Mouse (Mus musculus) R1 (cell line): ENCODE results near the gene Miox.

Experiments used
- DNase-seq: peaks from one replicate; pipeline ENCODE4 v3.0.0-alpha.2; 2018; ENCODE audit warnings: low read depth, low spot score

Gene Miox

DNA sequence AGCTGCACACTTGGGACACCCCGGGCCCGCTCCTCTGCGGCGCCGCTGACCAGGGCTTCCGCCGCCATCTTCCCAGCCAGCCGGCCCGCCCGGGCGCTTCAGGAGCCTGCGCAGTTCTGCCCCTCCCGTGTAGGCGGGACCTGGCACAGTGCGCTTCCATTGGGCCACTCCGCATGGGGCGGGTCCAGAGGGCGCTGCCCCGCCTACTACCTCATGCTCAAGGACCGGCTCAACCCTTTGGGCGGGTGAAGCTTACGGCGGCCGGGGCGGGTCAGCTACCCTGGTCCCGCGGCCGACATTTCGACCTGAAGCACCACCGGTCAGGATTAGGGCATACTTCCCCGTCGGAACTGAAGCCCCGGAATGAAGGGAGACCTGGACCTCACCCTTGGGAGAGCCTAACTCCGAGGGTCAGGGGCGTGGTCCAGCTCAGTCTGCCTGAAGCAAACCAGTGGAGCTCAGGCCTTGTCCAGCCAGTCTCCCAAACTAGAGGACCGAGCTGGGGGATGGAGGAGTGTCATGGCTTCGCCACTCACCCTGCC is 18.9 kb upstream of the Miox start, which contains the start of gene Sbf1:
Gene Sbf1 (minus strand): TSS at position 122 of the 542 bp plus-strand sequence.
- peak; percentile 96 for DNase-seq

DNA sequence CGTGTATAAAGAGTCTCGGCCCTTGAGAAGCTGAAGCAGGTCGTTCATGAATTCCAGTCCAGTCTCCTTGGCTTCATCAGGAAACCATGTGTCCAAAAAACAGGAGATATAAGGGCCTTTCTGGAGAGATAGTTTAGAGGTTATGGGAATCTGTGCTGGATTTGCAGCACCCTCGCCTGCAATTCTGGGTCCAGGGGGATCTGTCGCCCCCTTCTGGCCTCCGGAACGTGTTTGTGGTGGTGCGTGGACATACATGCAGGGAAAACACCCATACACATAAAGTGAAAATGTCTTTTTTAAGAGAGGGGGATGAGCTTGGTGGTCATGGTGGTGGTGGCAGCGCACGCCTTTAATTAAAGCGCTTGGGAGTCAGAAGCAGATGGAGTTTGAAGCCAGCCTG is 18.1 kb upstream of the Miox start:
- peak; percentile 79 for DNase-seq

DNA sequence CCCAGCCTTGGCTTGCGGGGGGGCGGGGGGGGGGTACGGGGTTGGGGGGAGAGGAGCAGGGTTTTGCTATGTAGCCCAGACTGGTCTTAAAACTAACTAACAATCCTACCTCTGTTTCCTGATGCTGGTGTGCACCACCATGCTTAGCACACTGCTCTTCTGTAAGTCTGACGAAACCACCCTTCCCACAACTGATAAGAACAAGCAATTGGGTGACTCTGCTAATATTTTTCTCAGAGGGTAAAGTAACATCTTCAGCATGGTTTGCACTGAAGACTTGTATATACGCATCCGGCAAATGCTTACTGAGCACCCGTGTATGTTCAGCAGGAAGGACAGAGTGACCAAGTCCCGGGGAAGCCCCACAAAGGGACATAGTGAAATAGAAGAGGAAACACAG is 12.9 kb upstream of the Miox start:
- DNase-seq: no peak

DNA sequence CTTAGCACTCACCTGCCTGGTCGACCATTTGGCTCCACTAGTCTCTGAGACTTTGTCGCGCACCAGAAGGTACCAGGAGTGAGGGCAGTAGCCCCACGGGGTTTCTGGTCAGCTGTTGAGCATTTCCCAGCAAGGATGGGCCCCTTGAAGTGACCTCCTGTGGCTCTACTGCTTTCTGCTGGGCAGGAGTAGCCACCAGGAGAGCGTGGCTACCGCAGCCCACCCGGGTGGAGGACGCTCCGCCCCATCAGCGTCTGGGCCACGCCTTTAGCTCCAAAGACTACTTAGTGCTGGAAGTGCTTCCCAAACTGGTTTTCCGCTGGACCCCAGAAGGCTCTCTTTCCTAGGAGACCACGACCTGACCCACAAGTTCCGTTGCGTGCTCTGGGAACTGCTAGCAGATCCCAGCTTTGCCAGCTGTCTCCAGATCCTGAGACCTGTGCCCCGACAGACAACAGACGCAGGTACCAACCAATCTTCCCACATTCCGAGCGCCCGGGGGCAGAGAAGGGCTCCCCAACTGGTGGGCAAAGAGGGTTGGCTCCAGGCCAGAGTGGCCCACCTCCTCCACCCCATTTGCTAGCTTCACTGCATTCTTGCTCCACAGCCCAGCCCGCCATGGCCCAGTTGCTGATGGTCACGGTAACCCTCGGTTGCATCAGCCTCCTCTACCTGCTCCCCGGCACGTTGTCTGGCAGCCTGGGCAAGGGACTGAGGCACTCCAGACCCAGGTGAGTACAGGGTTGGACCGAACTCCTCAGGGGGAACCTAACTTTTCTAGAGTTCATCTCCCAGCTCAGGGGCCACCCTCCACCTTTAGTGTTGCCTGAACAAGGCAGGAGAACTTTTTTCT is 11.3 kb upstream of the Miox start, which contains the start of gene Adm2:
Gene Adm2 (plus strand): TSS at position 51 of the 853 bp plus-strand sequence.
- peak; percentile 55 for DNase-seq

DNA sequence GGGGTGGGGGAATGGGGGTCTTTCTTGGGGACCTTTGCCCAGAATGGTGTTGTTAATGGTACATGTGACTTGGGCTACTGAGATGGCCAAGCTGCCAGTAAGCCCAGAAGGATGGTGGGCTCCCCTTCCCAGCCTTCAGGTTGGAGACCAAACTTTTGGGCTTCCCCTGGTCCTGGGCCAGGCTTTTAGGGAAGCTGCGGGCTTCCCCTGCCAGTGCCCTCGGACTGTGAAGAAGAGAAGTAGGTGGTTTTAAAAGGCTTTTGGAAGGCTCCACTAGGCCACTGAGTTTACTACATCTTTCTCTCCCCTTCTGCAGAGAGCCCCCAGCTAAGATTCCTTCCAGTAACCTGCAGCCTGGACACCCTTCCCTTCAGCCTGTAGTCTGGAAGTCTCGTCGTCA is 10.5 kb upstream of the Miox start:
- no peak for DNase-seq

DNA sequence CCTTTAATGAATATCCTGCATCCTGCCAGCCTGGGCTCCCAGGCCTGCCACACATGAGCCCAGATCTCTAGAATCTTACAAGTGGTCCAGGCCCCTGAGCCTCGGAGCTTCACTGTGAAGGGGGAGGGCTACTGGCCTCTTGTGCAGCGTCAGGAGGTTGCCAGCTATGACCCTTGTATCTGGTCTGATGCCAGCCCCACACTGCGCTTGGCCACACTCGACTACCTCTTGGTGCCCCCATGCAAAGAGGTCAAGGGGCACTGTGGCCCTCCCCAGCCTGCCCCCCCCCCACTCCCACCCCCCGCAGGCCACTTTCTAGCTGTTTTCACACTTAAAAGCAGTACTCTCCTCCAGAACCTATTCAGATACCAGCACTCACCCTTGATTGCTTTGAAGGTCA is 7.8 kb upstream of the Miox start:
- no peak for DNase-seq

DNA sequence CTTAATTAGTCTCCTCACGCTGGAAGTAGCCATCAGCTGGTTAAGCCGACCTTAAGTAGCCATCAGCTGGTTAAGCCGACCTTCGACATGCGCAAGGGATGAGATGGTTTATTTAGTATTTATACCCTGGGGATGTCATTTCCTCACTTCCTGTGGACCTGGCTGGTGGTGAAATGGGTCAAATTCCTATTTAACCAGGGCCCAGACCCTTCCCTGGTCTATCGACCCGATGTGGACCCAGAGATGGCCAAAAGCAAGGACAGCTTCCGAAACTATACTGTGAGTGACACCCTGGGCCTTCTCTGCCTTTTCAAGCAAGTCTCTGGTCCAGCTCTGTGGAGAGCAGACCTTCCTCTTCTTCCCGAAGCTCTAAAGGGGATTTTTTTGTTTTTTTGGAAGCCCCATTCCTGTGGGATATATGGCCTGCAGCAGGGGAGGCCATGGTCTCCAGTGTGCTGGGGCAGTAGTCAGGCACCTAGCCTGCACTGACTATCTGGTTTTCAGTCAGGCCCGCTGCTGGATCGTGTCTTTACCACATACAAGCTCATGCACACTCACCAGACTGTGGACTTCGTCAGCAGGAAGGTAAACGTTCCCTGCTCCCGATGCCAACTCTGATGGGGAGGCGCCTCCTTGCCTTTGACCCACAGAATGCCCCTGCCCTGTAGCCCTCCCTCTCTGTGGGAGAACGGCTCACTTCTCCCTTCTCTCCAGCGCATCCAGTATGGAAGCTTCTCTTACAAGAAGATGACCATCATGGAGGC is 758 bp downstream of the Miox start:
- DNase-seq: no peak

DNA sequence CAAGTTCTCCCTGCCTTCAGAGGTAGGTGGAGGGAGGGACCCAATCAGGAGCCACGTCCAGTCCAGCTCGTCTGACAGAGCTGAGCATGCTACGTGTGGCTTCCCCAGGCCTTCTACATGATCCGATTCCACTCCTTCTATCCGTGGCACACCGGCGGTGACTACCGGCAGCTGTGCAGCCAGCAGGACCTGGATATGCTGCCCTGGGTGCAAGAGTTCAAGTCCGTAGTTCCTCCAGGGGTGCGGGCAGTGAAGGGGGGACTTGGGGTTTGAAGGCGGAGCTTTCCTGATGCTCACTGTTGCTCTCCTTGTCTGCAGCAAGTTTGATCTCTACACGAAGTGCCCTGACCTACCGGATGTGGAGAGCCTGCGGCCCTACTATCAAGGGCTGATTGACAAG is 2.2 kb downstream of the Miox start:
- DNase-seq: no peak

DNA sequence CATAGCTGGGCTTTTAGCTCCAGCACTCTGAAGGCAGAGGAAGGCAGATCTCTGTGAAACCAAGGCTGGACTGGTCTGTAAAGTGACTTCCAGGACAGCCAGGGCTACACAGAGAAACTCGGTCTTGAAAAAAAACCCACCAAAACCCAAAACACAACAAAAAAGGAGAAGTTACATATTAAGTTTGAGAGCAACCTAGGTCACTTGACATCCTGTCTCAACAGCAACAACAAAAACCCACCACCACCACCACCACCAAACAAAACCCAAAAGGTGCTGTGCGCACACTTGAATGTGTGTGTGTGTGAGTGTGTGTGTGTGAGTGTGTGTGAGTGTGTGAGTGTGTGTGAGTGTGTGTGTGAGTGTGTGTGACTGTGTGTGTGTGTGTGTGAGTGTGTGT is 5.5 kb downstream of the Miox start:
- DNase-seq: no peak

DNA sequence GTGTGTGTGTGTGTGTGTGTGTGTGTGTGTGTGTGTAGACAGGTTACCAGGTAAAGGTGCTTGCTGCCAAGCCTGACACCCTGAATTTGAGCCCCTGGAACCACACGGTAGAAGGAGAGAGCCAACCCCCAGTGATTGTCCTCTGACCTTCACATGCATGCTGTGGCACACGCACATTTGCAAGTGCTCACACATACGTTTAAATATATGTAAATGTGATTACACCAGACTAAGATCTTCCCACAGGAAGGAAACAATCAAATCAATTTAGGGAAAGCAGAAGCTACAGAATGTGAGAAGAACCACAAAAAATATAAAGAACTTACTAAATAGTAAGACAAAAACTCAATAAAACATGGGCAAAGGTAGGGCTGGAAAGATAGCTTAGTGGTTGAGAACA is 5.9 kb downstream of the Miox start:
- DNase-seq: no peak

DNA sequence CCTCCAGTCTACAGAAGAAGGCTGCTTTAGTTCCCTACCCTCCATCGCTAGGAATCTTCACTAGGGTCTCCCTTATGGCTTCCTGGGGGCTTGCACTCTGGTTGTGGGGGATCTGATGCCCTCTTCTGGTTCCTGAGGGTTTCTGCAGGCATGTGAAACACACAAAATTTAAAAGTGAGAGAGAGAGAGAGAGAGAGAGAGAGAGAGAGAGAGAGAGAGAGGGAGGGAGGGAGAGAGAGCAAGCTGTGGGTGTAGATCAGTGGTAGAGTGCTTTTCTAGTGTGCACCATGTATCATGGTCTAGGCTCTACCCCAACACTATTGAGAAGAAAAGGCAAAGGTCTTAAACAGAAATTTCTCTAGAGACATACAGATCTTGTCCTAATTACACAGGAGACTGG is 7.5 kb downstream of the Miox start:
- DNase-seq: peak; percentile 35

DNA sequence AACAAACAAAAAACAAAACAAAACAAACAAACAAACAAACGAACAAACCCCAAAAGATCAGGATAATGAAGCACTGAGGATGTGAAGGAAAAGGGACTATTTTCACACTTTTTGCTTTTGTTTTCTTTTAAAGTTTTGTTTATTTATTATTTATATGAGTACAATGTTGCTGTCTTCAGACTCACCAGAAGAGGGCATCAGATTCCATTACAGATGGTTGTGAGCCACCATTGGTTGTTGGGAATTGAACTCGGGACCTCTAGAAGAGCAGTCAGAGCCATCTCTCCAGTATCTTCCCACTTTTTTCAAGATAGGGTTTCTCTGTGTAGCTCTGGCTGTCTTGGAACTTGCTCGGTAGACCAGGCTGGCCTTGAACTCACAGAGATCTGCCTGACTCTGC is 9.1 kb downstream of the Miox start:
- DNase-seq: peak; percentile 47

DNA sequence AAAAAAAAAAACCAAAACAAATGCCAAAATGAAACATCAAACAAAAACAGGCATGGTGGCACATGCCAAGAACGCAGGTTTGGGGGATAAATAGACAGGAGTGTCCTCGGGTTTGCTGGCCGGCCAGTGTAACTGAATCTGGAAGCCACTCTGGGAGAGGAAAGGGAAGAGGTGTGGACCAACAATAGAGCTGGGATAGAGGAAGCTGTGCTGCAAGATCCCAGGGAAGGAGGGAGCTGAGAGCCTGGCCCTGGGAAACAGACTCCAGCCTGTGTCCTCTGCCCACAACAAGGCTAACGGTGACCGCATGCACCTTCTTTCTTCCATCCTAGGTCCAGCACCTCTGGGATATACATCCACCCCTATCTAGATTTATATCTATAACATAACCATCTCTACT is 16.2 kb downstream of the Miox start:
- DNase-seq: no peak

DNA sequence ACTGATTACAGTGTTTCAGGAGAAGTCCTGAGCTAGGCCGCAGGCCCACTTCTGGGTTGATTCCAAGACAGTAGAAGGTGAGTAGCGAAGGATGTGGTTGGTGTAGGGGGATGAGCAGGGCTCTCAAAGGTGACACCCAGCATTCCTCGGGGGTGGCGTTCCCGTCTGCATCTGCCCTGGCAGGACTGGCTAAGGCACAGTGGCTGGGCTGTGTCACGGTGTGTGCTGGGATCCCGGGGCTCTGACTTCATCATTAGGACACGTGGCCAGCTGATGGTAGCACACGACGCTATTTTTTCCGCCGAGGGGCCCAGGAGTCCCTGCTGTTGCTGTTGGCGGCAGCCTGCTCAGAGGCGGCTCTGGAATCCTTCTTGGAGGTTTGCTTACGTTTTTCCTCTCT is 17.1 kb downstream of the Miox start:
- no peak for DNase-seq

DNA sequence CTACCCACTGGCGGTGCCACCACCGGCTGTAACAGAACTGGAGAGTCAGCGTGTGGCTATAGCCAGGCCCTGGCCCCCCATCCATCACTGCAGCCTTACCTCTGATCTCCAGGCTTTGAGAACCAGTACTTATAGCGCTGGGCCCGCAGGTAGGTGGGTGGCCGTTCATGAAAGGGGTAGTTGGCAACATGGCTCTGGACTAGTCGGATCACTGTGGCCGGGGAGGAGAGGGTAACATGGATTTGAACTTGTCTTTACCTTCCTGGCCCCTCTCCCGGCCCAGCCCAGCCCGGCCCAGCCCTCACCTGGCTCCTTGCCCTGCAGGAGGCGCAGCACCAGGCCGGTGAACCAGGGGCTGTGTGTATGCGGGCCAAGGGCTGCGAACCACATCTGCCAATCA is 17.9 kb downstream of the Miox start:
- DNase-seq: no peak

DNA sequence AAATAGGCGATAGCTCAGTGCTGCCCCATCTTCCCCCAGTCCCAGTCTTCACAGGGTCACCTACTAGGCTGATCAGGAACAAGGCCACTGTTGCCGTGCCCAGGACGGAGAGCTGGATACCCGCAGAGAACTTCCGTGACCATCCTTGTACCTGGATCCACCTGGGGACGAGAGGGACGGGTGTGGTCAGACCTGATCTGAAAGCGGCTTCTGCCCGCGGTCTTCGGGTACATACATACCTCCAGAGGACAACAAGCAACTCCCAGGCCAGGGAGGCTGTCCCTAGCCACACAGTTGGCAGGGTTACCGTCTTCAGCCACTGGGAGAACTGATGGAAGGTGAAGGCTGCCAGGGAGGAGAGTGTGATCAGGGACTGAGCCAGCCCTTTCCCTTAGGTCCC is 18.6 kb downstream of the Miox start:
- DNase-seq: no peak

DNA sequence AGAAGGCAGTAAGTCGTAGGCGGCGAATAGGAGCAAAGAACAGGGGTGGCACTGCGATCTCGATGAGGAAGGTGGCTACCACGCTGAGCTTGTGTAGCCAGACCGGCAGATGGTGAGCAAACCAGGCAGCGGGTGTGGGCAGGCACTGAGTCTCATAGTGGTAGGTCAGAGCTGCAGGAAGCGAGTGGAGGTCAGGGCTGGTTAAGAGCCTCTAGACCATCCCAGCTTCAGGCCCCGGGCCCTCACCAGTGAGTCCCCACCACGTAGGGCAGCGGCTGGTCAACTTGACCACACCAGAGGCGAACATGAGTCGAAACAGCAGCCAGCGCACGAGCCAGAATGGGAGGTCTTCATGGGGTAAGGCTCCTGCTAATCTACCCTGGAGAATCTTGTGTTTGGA is 19.6 kb downstream of the Miox start:
- no peak for DNase-seq

DNA sequence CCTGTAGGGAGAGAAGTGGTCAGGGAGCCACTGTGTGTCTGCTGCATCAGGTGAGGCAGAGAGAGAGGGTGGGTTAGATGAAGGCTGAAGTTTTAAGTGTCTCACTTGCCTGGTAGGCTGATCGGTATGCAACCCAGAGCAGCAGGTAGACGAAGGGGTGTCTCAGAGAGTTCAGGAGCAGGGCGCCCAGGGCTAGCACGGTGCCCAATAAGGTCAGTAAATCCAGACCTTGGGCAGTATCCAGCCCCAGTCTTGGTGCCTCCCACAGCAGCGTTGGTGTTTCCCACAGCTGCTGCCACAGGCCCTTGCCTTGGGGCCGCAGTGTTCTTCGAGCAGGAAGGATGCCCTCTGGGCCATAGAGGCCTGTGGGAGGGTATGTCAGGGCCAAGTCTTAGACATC is 20.3 kb downstream of the Miox start:
- no peak for DNase-seq

DNA sequence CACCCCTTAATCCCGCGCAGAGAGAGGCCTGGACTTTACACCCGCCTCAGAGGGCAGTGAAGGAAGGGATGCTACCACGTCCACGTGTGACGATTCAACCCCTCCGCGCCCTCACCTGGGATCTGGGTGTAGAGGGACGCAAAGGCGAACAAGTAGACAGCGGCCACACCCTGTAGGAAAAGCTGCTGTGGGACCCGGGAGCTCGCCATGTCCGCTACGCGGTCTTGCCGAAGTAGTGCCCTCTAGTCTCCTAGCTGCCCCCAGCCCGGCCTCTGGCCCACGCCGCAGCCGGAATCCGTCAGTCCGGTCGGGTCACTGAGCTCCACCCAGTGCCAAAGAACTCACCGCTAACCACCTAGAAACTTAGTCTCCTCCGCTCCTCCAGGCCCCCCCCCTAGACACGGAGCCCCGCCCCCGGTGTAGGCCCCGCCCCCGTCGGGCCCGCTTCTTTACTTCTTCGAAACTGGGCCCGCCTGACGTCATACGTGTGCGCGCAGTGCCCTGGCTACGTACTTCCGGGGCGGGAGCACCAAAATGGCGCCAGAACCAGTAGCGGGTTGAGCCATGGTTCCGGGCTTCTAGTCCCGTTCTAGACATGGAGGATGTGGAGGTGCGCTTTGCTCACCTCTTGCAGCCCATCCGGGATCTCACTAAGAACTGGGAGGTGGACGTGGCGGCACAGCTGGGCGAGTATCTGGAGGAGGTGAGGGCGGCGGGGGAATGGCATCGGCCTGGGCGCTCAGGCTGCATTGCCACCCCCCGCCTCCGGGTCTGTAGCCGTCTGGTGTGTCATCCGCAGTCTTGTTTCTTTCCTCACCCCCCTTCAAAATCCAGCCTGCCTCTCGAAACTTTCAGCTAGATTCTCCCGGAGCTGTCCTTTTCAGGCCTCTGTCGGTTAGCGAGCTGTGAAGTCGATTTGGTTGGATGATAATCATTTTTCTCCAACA is 21.3 kb downstream of the Miox start, which contains the start of the genes Lmf2 and Ncaph2:
Gene Lmf2 (minus strand): TSS at position 419 of the 947 bp plus-strand sequence.
Gene Ncaph2 (plus strand): TSS at position 479 of the 947 bp plus-strand sequence.
- DNase-seq: peak; percentile 97

DNA sequence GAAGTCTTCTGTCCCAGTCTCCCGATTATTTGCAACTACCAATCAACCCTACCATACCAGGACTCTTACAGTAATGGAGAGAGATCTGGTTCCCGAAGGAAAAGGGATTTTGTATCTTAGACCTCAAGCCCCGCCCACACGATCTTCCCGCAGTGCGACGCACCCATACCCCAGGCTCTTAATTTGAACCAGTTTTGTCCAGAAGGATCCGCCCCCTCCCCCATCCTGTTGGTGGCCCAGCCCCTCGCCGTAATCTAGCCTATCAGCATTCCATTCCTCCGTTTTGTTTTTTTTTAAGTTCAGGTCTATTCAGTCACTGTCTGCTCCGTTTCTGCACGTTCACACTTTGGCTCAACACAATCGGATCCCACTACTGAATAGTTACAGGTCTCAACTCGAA is 22.2 kb downstream of the Miox start:
- DNase-seq: peak; percentile 98

DNA sequence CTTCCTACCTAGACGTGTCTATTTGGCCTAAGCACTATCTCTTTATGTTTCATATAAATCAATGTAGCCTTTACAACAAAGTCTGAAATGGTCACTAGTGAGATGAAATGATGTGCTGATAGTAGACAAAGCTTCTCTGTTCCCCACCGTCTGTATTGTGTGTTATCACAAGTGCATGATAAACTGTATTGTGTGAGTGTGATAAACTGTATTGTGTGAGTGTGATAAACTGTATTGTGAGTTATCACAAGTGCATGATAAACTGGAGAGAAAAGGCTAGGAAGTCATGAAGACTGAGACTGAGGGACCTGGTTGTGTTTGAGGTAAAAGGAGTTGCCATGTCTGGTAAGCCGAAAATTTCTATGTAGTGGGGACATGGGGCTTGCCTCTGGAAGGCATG is 24.6 kb downstream of the Miox start:
- no peak for DNase-seq
